Mouse (Mus musculus) cerebellum, postnatal 10 days (tissue): ENCODE data around the gene Psen1.
A peak's percentile ranks its signal among the peaks of the same experiment; 100 is the strongest.

Experiments used
- DNase-seq, 2 experiments: peaks; one replicate each; pipeline ENCODE4 v3.0.0; 2021; ENCODE audit warnings: mixed read lengths in 2 of 2

Psen1 gene

DNA sequence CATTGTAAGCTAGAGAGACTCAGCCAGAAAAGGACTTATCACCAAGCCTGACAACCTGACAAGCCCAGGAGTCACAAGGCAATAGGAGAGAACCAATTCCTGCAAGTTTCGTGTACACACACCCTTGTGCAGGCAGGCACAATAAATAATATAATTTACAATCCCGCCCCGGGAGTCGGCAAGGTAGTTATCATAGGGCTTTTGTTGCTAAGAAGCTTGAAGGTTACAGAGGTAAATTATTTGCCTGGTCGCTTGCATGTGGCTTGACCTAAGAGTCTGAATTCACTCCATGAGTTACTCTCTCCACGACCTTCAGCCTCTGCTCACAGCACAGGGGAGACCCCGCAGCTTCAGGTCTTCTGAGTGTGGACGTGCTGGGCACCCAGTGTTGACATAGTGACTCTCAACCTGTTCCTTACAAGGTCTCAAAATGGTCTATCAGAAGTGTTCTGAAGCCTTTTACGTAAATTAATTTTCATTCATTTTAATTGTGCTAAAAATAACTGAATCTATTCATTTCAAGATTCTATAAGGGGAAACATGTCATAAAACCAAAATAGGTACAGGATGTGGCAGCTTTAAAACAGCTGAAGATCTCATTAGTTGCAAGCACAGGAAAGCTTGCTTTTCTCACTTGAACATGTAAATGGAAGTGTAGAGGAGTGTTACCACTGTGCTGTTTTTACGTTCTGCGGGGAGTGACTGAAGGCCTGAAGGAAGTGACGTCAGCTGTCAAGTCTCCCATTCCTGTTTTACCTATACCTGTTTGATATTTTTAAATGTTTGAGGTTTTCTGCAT, 38.8 kb downstream of the Psen1 start:
- no peak for DNase-seq

GRCm38 (mm10) chr12:83732225-83732624, 44.3 kb downstream of the Psen1 start:
- no peak for DNase-seq

DNA sequence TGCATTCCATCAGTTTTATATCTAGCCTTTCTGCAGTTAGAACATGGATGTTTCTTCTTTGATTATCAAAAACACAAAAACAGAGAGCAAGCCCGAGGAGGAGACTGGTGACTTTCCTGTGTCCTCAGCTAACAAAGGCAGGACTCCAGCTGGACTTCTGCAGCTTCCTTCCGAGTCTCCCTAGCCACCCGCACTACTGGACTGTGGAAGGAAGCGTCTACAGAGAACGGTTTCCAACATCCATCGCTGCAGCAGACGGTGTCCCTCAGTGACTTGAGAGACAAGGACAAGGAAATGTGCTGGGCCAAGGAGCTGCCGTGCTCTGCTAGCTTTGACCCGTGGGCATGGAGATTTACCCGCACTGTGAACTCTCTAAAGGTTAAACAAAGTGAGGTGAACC, 46.1 kb downstream of the Psen1 start:
- no peak for DNase-seq

GRCm38 (mm10) chr12:83736236-83736635, 48.3 kb downstream of the Psen1 start:
- peak; percentile 70 to 76 for DNase-seq

GRCm38 (mm10) chr12:83738651-83739050, 50.7 kb downstream of the Psen1 start:
- DNase-seq: no peak

DNA sequence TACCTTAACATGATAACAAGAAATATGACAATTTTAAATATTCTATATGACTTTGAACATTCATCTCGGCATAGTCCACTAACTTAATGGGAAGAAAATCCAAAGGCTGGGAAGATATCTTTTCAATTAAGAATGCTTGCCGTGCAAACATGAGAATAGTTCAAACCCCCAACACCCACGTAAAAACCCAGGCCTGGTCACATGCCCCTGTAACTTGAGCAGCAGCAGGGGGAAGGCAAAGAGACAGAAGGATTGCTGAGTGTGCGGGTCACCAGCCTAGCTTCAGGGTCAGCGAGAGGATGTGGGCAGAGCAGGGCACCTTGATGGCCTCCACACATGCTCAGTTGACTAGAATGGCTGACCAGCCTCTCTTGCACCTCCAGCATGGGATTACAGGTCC, 53.8 kb downstream of the Psen1 start:
- DNase-seq: no peak

GRCm38 (mm10) chr12:83742834-83743233, 54.9 kb downstream of the Psen1 start:
- DNase-seq: peak; percentile 18 to 27

DNA sequence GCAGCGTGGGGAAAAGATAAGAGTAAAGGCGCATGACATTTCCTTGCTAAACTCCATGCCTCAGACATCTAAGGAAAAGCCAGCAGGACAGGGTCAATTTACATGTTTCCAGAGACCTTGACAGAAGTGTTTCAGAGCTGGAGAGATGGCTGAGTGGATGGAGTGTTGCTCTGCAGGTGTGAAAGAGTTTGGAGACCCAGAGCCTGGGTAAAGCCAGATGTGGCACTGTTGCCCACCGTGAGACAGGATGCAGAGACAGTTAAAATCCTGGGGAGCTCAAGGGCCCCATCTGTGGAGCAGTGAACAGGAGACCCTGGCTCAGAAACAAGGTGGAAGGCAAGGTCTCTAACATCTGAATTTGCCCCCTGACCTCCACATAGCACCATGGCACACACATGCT, 55.8 kb downstream of the Psen1 start:
- DNase-seq: no peak

DNA sequence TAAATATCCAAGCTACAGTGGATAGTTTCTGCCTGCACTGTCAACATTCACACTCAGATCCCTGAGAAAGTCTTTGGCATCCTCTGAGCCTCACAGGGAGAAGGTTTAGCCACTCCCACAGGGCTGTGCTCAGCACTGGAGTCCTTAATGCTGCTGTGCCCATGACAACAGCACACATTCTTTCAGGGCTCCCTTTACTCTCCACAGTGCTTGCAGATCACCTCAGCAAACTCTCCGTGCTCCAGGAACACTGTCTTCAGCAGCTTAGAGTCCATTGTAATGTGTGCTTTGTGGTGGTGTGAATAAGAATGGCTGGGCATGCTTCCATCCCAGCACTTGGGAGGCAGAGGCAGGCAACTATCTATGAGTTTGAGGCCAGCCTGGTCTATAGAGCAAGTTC, 61.2 kb downstream of the Psen1 start:
- no peak for DNase-seq

DNA sequence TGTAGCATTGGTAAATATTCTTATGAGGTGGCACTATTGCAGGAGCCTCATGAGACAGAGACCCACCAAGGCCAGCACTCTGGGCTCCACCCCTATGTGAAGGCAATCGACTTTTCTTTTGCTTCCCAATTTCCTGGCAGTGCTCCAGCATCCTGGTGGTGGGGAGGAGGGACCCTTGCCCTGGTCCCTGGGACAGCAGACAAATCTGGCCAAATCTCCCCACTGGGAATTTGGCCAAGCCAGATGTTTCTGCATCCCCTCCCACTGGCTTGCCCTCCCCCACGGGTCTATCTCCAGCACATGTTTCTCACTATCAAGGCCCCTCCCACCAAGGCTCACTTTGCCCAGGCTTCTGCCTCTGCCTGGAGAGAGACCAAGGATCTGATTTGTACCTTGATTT, 64.5 kb downstream of the Psen1 start:
- peak; percentile 34 to 49 for DNase-seq

DNA sequence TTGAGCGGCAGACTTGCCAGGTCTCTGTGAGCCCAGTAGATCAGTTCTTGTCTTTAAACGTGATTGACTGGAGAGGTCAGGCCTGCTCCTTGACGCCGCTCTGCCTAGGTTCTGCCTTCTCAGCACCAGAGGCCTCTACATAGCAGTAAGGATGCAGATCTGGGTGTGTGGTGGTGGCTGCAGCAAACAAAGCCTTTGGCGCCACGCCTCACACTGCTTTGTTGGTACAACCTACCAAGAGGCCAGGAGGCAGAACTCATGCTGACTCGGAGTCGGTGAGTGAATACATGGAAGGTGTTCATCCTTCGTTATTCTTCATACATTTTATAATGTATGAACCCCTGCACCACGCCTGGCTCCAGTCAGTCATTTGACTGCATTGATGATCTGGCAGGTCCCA, 70.8 kb downstream of the Psen1 start:
- DNase-seq: no peak

GRCm38 (mm10) chr12:83760201-83760600, 72.2 kb downstream of the Psen1 start:
- no peak for DNase-seq

GRCm38 (mm10) chr12:83762706-83763105, 74.8 kb downstream of the Psen1 start:
- no peak for DNase-seq

DNA sequence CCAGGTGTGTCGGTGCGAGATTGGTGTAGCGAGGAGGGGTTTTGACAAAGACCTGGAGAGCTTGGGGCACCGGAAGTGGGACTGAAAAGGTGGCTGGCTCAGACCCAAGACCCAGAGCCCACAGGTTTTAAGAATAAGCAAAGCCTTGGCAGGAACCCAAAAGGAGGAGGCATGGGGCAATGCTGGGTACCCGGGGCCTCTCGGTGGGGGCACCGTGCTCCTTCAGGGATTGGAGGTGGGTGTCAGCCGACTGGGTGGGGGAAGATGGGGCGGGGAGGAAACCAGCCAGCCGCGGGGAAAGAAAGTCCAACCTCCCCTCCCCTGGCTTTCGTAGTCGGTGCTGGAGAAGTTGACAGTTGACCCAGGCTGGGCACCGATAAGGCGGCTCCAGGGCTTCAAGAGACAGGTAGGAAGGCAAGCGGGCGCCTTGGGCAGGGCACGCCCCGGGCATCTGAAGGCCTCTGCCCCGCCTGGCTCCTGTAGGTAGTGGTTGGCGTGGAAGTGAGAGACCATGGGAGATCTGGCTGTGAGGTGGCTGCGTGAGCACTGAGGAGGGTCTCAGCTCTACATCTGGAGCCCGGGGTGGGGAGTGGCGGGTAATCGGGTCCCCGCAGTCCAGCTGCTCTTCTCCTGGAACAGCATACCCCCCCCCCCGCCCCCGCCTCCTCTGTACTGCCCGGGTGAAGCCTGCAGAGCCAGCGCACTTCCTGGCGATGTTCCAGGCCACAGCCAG, 75.5 kb downstream of the Psen1 start, which contains the start of gene Papln:
Gene Papln, plus strand, starts transcription at position 324 of the 733 bp plus-strand sequence.
- peak; percentile 51 to 62 for DNase-seq

GRCm38 (mm10) chr12:83764044-83764365, 76.1 kb downstream of the Psen1 start:
- no peak for DNase-seq

- no peak for DNase-seq
Observed at GRCm38 (mm10) chr12:83764519-83764918, 76.6 kb downstream of the Psen1 start.

GRCm38 (mm10) chr12:83765965-83766603, 78.1 kb downstream of the Psen1 start:
- DNase-seq: no peak

DNA sequence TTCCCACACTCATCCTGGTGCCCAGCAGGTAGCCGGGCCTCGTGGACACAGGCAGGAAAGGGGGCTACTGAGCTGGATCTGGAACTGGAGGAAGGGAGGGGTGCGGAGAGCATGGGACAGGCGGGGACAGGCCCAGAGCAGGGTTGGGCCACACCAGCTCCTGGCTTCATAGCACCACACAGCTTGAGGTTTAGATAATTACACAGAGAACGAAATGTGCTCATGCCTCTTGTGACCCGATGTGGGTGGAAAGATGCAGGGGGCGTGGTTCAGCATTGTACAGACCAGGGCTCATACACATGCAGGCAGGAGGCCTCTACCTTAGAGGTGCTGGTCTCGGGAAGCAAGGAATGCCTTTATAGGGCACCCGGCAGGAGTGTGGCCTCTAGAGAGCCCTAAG, 79.9 kb downstream of the Psen1 start:
- no peak for DNase-seq

DNA sequence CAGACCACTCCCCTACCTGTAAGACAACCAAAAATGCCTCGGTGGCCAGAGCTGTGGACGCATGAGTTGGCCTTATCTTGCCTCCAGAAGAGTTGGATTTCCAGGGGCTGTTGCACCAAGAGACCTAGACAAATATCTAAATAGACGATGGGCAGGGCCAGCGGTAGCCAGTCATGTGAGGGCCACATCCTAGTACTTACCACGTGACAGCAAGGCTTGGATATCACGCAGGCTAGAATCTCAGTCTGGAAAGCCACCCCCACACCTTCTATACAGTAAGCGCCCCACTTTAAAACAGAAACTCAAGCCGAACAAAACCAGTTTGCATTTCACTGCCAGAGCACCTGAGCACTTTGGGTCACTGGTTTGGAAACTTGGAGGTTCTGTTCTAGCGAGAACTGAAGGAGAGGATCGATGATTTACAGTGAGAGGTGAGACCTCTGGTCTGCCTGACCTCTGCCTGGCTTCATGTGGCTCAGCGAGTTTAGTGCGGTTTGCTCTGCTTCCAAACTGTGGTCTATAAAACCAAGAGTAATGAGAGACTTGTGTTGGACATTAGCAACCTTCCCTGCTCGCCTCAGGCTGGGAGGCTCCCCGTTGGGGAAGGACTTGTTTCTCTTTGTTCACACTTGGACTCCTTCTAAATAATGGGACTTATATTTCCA, 80.4 kb downstream of the Psen1 start:
- DNase-seq: no peak

DNA sequence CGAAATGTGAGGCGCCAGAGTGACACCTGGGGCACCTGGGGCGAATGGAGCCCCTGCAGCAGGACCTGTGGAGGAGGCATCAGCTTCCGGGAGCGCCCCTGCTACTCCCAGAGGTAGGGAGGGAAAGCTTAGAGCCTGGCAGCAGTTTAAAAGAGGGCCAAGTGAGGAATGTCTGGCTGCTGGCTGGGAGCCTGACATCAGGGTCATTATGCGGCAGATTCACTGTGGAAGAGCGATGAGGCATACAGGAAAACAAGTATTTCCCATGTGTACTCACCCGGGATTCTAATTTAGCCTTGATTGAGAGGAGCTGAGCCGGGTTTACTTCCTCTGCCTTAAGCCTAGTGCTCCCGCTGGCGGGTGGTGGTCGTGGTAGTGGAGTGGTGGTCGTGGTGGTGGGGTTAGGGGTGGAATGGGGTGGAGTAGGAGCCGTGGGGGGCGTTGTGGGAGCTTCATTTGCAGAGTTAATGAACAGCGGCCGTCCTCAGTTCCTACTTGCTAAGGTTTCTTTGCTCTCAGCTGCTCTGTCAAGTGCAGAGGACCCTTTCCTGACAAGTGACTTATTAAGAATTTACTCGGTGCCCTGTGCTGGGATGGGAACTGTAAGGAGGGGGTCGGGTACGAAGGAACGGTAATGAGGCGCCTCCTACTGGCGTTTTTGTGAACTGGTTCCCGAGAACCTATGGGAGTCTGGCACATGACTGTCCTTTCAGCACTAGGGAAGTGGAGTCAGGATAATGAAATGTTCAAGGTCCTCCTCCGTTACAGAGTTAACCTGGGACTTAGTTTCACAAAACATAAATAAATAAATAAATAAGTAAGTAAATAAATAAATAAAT, 82.7 kb downstream of the Psen1 start:
- DNase-seq: peak; percentile 84 to 89

DNA sequence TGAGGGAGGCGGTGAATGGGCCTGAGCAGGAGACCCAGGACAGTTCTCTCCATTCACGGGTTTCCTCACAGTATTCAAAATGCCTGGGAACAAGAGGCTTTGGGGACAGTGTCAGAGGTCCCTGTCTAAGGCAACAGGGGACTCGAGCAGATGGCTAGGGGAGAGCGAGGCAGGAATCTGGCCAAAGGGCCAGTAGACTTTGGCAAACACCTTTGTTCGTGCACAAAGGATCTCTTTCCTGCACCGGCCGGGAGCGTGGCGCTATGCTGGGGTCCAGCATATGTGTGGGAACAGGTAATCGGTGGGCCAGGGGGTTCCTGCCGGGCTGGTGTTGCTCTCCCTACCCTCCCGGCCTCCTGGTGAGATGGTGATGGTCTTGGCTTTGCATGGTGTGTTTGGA, 87.7 kb downstream of the Psen1 start:
- peak; percentile 70 to 76 for DNase-seq

- no peak for DNase-seq
Observed at GRCm38 (mm10) chr12:83776766-83777165, 88.8 kb downstream of the Psen1 start.
